In the genomic region with DNA sequence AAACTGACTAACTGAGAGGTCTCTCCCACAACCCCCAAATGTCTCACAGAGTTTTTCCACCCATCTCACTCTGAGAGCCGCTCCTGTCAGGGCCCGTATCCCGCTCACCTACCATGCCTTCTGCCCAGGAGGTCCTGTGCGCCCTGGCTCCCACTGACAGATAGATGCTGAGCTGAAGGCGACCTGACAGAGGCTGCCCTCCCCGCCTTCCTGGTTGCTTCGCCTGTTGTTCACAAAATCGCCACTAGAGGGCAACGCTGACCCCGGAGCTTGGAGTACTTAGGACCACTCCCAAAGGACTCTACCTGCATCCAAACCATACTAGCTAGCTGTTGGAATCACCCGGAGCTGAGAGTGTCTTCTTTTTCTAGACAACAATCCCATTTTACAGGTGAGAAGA, we compare ENCODE assay signal across 1 mouse cellular context.
TF ChIP-seq lines count a peak whose summit lies in the region.

No protein-coding gene starts in this region.

TF ChIP-seq in CH12.LX, 34 proteins besides CTCF, POLR2A, EP300 and RAD21 (continued from another document):
- TF ChIP-seq E2F4 (IDR thresholded peaks at IDR 0.05; ENCODE audit: insufficient replicate concordance, low read depth, low read length) (no peak), CHD2 (IDR thresholded peaks at IDR 0.05; ENCODE audit: low read length) (no peak), ZNF384 (IDR thresholded peaks at IDR 0.05; ENCODE audit: low read depth, low read length) (no peak), NELFE (IDR thresholded peaks at IDR 0.05; ENCODE audit: low read depth, low read length) (no peak), ZC3H11A (IDR thresholded peaks at IDR 0.05; ENCODE audit: low read depth, low read length) (no peak), ZKSCAN1 (IDR thresholded peaks at IDR 0.05; ENCODE audit: borderline replicate concordance, low read depth, low read length) (no peak), USF1 (IDR thresholded peaks at IDR 0.05; ENCODE audit: low read depth, low read length) (no peak), SIN3A (IDR thresholded peaks at IDR 0.05; ENCODE audit: low read length) (no peak), MAFK (IDR thresholded peaks at IDR 0.05; ENCODE audit: insufficient replicate concordance, low read length) (no peak), POLR2AphosphoS2 (IDR thresholded peaks at IDR 0.05; ENCODE audit: low read depth, low read length) (no peak), CHD1 (IDR thresholded peaks at IDR 0.05; ENCODE audit: low read depth, low read length) (no peak)
TF ChIP-seq in CH12.LX: peak in this region for 6.
